Mouse (Mus musculus): ENCODE results near the gene Irf5. TPM values are rescaled to one million over a fixed set of nuclear protein-coding genes. Genes with fewer than 3 reads are reported as not detected.

Gene Irf5
- 133 and 149 TPM in 2 replicates for total RNA-seq (2015)
- 231 and 243 TPM in 2 replicates for total RNA-seq (2017)

- ATAC-seq (ENCODE audit: poor library complexity, severe bottlenecking), result peak; percentile 12; the same call in 1 of the 2 replicates
Measured at GRCm38 (mm10) chr6:29526281-29527251, at the start of gene Irf5. Irf5 (plus strand) TSS chr6:29526625.

- no peak for ATAC-seq (ENCODE audit: poor library complexity, severe bottlenecking)
Measured at GRCm38 (mm10) chr6:29482691-29483090, 43.7 kb upstream of the Irf5 start.

GRCm38 (mm10) chr6:29484716-29485559 is 41.5 kb upstream of the Irf5 start:
- ATAC-seq (ENCODE audit: poor library complexity, severe bottlenecking), result peak; percentile 95

GRCm38 (mm10) chr6:29485951-29486350 is 40.5 kb upstream of the Irf5 start:
- no peak for ATAC-seq (ENCODE audit: poor library complexity, severe bottlenecking)

GRCm38 (mm10) chr6:29494101-29494500 is 32.3 kb upstream of the Irf5 start:
- ATAC-seq (ENCODE audit: poor library complexity, severe bottlenecking), result no peak

GRCm38 (mm10) chr6:29496270-29496669 is 30.2 kb upstream of the Irf5 start:
- no peak for ATAC-seq (ENCODE audit: poor library complexity, severe bottlenecking)

GRCm38 (mm10) chr6:29497791-29498190 is 28.6 kb upstream of the Irf5 start:
- no peak for ATAC-seq (ENCODE audit: poor library complexity, severe bottlenecking)

- ATAC-seq (ENCODE audit: poor library complexity, severe bottlenecking), result no peak
Measured at GRCm38 (mm10) chr6:29500177-29500576, 26.2 kb upstream of the Irf5 start.

GRCm38 (mm10) chr6:29500810-29501209 is 25.6 kb upstream of the Irf5 start:
- no peak for ATAC-seq (ENCODE audit: poor library complexity, severe bottlenecking)

- no peak for ATAC-seq (ENCODE audit: poor library complexity, severe bottlenecking)
Measured at GRCm38 (mm10) chr6:29501599-29501998, 24.8 kb upstream of the Irf5 start.

GRCm38 (mm10) chr6:29505493-29505892 is 20.9 kb upstream of the Irf5 start:
- ATAC-seq (ENCODE audit: poor library complexity, severe bottlenecking), result no peak

- no peak for ATAC-seq (ENCODE audit: poor library complexity, severe bottlenecking)
Measured at GRCm38 (mm10) chr6:29506834-29507233, 19.6 kb upstream of the Irf5 start.

GRCm38 (mm10) chr6:29507447-29508309 is 18.7 kb upstream of the Irf5 start, which contains the start of gene Kcp:
Kcp (minus strand) TSS chr6:29507952.
- no peak for ATAC-seq (ENCODE audit: poor library complexity, severe bottlenecking)

GRCm38 (mm10) chr6:29509086-29509485 is 17.3 kb upstream of the Irf5 start:
- no peak for ATAC-seq (ENCODE audit: poor library complexity, severe bottlenecking)

- ATAC-seq (ENCODE audit: poor library complexity, severe bottlenecking), result peak; percentile 71
Measured at GRCm38 (mm10) chr6:29513284-29513683, 13.1 kb upstream of the Irf5 start.

GRCm38 (mm10) chr6:29517139-29517538 is 9.3 kb upstream of the Irf5 start:
- ATAC-seq (ENCODE audit: poor library complexity, severe bottlenecking), result peak; percentile 94

- no peak for ATAC-seq (ENCODE audit: poor library complexity, severe bottlenecking)
Measured at GRCm38 (mm10) chr6:29522626-29523300, 3.7 kb upstream of the Irf5 start.

GRCm38 (mm10) chr6:29523301-29524033 is 3.0 kb upstream of the Irf5 start:
- ATAC-seq (ENCODE audit: poor library complexity, severe bottlenecking), result no peak; the same call in 1 of the 2 replicates

GRCm38 (mm10) chr6:29524034-29524489 is 2.4 kb upstream of the Irf5 start:
- ATAC-seq (ENCODE audit: poor library complexity, severe bottlenecking), result peak; percentile 57
